Mouse (Mus musculus) hindbrain, embryonic 14.5 days (tissue): ENCODE results near the gene Emc6. TPM values are rescaled to one million over a fixed set of nuclear protein-coding genes. Genes with fewer than 3 reads are reported as not detected.

Source experiments
- polyA plus RNA-seq: library from polyadenylated mRNA; unstranded; fragments of >200 nt; fragmentation: Nextera tagmentation; extraction: Ambion mirVana; gene quantifications from 2 replicates; pipeline ENCODE4 v1.2.1, GENCODE M21; 2014

The Emc6 gene
- polyA plus RNA-seq, 1 experiment from 2014 or later: 152 TPM

Other genes starting within 250 kb of the Emc6 start
- 2.0 TPM in 2 replicates for gene Atp2a3, start 215.9 kb downstream of the Emc6 start, polyA plus RNA-seq
- 0.46 and 0.48 TPM in 2 replicates for gene P2rx1, start 177.9 kb downstream of the Emc6 start, polyA plus RNA-seq
- 13.9 and 18.1 TPM in 2 replicates for gene Camkk1, start 158.0 kb downstream of the Emc6 start, polyA plus RNA-seq
- gene Ncbp3, start 129.3 kb downstream of the Emc6 start, polyA plus RNA-seq: 8.5 and 9.3 TPM in 2 replicates
- 0.25 and 0.32 TPM in 2 replicates for gene Itgae, start 86.5 kb downstream of the Emc6 start, polyA plus RNA-seq
- gene Haspin, start 38.7 kb downstream of the Emc6 start, polyA plus RNA-seq: 2.4 and 3.2 TPM in 2 replicates
- 0.33 and 1.0 TPM in 2 replicates for gene P2rx5, start 16.6 kb downstream of the Emc6 start, polyA plus RNA-seq
- gene Tax1bp3, start within 50 bp of the Emc6 start, polyA plus RNA-seq: 121 and 132 TPM in 2 replicates
- gene Ctns, start 22.0 kb upstream of the Emc6 start, polyA plus RNA-seq: 17.6 and 17.7 TPM in 2 replicates
- 1.6 and 2.5 TPM in 2 replicates for gene Shpk, start 22.4 kb upstream of the Emc6 start, polyA plus RNA-seq
- gene Trpv1, start 57.3 kb upstream of the Emc6 start, polyA plus RNA-seq: 0.16 and 0.29 TPM in 2 replicates
- gene Trpv3, start 90.4 kb upstream of the Emc6 start, polyA plus RNA-seq: 0.27 and 0.32 TPM in 2 replicates
- gene Aspa, start 152.6 kb upstream of the Emc6 start, polyA plus RNA-seq: 2.5 and 2.8 TPM in 2 replicates
- gene Gm49340, start 152.7 kb upstream of the Emc6 start, polyA plus RNA-seq: not detected in 2 replicates
- gene Spata22, start 152.7 kb upstream of the Emc6 start, polyA plus RNA-seq: not detected in 2 replicates
- gene Olfr20, start 173.7 kb upstream of the Emc6 start, polyA plus RNA-seq: not detected in 2 replicates
- not detected in 2 replicates for gene Olfr376, start 194.2 kb upstream of the Emc6 start, polyA plus RNA-seq
- not detected in 2 replicates for gene Olfr1, start 222.6 kb upstream of the Emc6 start, polyA plus RNA-seq